32 mouse cellular contexts compared by ENCODE assay signal in the genomic region with DNA sequence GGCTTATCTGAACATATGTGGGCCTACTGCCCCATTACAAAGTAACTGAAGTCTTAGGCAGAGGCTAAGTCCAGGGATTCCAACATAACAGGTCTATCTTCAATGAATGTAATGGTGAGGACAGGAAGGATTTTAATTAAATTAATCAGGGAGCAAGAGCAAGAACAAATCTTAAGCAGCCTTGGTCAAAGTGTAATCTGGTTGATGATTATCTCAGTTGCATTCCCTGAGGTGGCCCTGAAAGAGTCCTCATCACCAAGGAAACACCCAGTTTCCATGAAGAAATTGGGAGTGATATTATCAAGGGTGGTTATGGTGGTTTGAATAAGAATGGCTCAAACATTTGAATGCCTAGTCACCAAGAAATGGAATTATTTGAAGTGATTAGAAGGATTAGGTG.
"Had no signal": no experiment of that assay in that cellular context is flagged by ENCODE, and none has a peak within 500 bp of the region (broad histone marks: within the 10 kb centered on the region; RNA-seq: fewer than 3 reads in every experiment).

No protein-coding gene starts in this region.

- DNase-seq: left cerebral cortex, postnatal 4 days; liver; liver, embryonic 13.5 days; liver, postnatal 0 days; lung, adult 18-20 months; lung, adult 2 months; lung, embryonic 14.5 days; lung, postnatal 10 days; lung, postnatal 14 days; lung, postnatal 36 days; lung, postnatal 4 days; midbrain, embryonic 14.5 days had no signal

- H3K9ac ChIP-seq: limb, embryonic 12.5 days; limb, embryonic 13.5 days; limb, embryonic 15.5 days; liver, embryonic 12.5 days; liver, embryonic 13.5 days; liver, embryonic 14.5 days; liver, embryonic 15.5 days; liver, postnatal 0 days; lung, embryonic 14.5 days; lung, embryonic 15.5 days; midbrain, embryonic 12.5 days; midbrain, embryonic 13.5 days; midbrain, embryonic 15.5 days; neural tube, embryonic 12.5 days had no signal

- H3K27me3 ChIP-seq: limb, embryonic 12.5 days; limb, embryonic 13.5 days; limb, embryonic 15.5 days; liver, embryonic 12.5 days; liver, embryonic 13.5 days; liver, embryonic 15.5 days; lung, embryonic 15.5 days; megakaryocyte, embryonic 14.5 days; midbrain, embryonic 12.5 days; midbrain, embryonic 13.5 days; midbrain, embryonic 15.5 days; neural tube, embryonic 12.5 days had no signal

- H3K4me1 ChIP-seq: limb, embryonic 10.5 days; limb, embryonic 12.5 days; limb, embryonic 13.5 days; limb, embryonic 15.5 days; liver, embryonic 12.5 days; liver, embryonic 13.5 days; liver, embryonic 15.5 days; lung, embryonic 15.5 days; megakaryocyte, embryonic 14.5 days; midbrain, embryonic 10.5 days; midbrain, embryonic 12.5 days; midbrain, embryonic 13.5 days; midbrain, embryonic 15.5 days; neural tube, embryonic 12.5 days had no signal

- ATAC-seq: liver, embryonic 12.5 days; liver, postnatal 0 days; lung, postnatal 0 days; midbrain, embryonic 13.5 days; midbrain, embryonic 15.5 days; midbrain, embryonic 16.5 days had no signal

- H3K27ac ChIP-seq: limb, embryonic 10.5 days; limb, embryonic 12.5 days; limb, embryonic 13.5 days; limb, embryonic 15.5 days; liver, embryonic 12.5 days; liver, embryonic 13.5 days; liver, embryonic 14.5 days; liver, embryonic 15.5 days; lung, embryonic 15.5 days; macrophage; midbrain, embryonic 10.5 days; midbrain, embryonic 12.5 days; midbrain, embryonic 13.5 days; midbrain, embryonic 15.5 days; neural tube, embryonic 12.5 days had no signal

- H3K9me3 ChIP-seq: limb, embryonic 10.5 days; limb, embryonic 12.5 days; limb, embryonic 13.5 days; limb, embryonic 15.5 days; liver, embryonic 12.5 days; liver, embryonic 13.5 days; liver, embryonic 15.5 days; lung, embryonic 15.5 days; midbrain, embryonic 10.5 days; midbrain, embryonic 12.5 days; midbrain, embryonic 13.5 days; midbrain, embryonic 15.5 days; neural tube, embryonic 12.5 days had no signal

- H3K4me3 ChIP-seq: limb, embryonic 10.5 days; limb, embryonic 12.5 days; limb, embryonic 13.5 days; limb, embryonic 15.5 days; liver, embryonic 12.5 days; liver, embryonic 13.5 days; liver, embryonic 15.5 days; lung, embryonic 15.5 days; megakaryocyte, embryonic 14.5 days; midbrain, embryonic 10.5 days; midbrain, embryonic 12.5 days; midbrain, embryonic 13.5 days; midbrain, embryonic 15.5 days; myocyte; neural tube, embryonic 12.5 days had no signal

- H3K4me2 ChIP-seq: limb, embryonic 12.5 days; limb, embryonic 13.5 days; limb, embryonic 15.5 days; liver, embryonic 11.5 days; liver, embryonic 12.5 days; liver, embryonic 13.5 days; liver, embryonic 15.5 days; lung, embryonic 14.5 days; lung, embryonic 15.5 days; midbrain, embryonic 11.5 days; midbrain, embryonic 12.5 days; midbrain, embryonic 13.5 days; midbrain, embryonic 15.5 days; neural tube, embryonic 12.5 days had no signal

- H3K36me3 ChIP-seq: limb, embryonic 10.5 days; limb, embryonic 12.5 days; limb, embryonic 13.5 days; limb, embryonic 15.5 days; liver, embryonic 12.5 days; liver, embryonic 13.5 days; liver, embryonic 15.5 days; lung, embryonic 15.5 days; midbrain, embryonic 10.5 days; midbrain, embryonic 12.5 days; midbrain, embryonic 13.5 days; midbrain, embryonic 15.5 days; neural tube, embryonic 12.5 days had no signal
